Mouse (Mus musculus) G1E-ER4 (cell line): ENCODE measurements around the gene Kcnq1. TPM values are rescaled to one million over a fixed set of nuclear protein-coding genes. Genes with fewer than 3 reads are reported as not detected.

Experiments
- GATA1 ChIP-seq: IDR thresholded peaks from one replicate; pipeline ENCODE4 v1.8.0; 2012; ENCODE audit warnings: low read length, inconsistent platforms
- polyA plus RNA-seq: library from polyadenylated mRNA; stranded (reverse); fragments of >175 nt; gene quantifications from 2 replicates; pipeline ENCODE4 v1.2.3, GENCODE M21; 2012

Gene Kcnq1
- polyA plus RNA-seq, 1 experiment, result not detected

DNA sequence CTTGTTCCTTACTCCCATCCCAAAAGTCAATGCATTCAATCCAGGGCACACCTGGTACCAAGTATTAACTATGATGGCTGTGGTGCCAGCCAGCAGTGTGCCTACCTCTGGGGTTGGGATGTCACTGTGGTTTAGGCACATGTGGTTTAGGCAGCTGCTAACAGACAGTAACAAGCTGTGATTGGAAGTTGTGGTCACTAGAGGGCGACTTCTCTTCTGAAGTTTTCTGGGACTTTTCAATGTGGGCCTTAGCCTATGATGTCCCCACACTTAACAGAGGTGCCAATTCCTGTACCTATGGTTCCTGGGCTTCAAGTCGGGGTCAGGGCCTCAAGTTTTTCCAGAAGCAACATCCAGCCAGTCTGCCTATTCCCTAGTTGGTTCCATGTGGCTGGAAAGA, 45.0 kb downstream of the Kcnq1 start:
- no peak for TF ChIP-seq GATA1

DNA sequence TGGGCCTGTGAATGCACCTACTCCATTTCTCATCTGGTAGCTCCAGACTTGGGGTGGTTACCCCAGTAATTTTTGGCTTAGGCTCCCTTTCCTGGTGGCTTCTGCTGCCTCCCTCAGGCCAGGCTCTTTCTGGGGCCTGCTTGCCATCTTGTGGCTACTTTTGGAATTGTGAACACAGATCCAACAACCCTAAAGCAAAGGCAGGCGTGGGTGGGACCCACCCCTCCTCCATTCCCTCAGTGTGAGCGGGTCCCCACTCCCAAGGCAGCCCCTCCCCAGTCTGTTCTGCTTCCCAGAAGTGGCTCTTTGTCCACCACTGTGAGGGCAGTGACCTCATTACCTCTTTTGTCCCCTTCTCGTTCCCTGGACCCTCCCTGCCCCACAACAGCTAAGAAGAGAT, 46.2 kb downstream of the Kcnq1 start:
- TF ChIP-seq GATA1, result no peak

DNA sequence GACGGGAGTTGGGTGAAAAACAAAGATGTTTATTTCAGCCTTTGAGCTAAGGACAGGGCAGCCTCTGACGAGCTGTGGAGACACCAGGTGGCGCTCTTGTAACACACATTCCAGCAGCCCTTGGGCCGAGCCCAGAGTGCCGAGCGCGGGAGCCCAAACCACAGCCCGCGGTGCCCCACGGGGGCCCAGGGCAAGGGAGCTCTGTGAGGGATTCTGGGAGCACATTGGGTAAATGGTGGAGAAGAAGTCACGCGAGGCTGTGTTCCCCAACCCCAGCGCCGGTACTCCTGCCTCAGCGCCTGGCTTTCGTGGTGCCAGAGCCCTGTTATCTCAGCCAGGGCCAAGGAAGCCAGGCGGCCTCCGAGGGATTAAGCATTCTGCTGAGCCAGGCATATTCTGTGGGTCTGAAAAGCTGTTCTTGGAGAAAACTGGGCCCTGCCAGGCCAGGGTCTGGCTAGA, 47.8 kb downstream of the Kcnq1 start:
- TF ChIP-seq GATA1, result no peak

DNA sequence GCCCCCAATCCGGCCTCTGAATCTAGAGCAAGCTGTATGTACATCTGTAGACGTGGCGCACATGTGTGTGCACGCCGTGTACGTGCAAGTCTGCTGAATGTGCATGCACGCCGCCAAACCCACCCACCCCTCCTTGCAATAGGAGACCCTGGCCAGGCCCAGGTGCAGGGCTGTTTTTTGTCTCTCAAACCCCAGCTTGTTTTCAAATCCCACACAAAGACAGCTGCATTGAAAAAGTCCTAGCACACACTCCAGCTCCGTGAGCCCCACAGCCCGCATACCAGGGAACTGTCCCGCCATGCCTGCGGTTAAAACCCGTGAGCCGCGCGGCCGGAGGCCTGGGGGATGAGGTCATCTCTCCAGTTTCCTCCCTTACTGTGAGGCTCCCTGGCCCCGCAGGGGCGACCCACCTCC, 48.3 kb downstream of the Kcnq1 start:
- TF ChIP-seq GATA1, result no peak

DNA sequence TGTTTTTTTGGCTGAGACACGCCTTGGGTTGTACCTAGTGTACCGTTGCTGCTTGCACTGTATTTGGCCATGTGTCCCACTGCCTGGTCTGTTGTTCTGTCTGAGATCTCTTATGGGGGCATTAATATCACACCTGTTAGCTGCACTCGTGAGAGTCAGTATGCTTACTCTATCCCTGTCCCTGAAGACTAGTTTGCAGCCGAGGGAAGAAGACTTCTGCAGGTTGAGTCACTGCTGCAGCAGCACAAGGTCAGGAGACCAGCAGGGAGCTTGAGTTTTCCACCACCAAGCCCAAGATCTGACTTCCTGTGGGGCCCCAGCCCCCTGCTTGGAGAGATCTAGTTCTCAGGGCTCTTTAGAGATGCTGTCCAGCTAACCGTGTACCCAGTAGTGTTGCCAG, 49.1 kb downstream of the Kcnq1 start:
- no peak for TF ChIP-seq GATA1

GRCm38 (mm10) chr7:143158690-143159425, 52.7 kb downstream of the Kcnq1 start:
- TF ChIP-seq GATA1, result no peak

DNA sequence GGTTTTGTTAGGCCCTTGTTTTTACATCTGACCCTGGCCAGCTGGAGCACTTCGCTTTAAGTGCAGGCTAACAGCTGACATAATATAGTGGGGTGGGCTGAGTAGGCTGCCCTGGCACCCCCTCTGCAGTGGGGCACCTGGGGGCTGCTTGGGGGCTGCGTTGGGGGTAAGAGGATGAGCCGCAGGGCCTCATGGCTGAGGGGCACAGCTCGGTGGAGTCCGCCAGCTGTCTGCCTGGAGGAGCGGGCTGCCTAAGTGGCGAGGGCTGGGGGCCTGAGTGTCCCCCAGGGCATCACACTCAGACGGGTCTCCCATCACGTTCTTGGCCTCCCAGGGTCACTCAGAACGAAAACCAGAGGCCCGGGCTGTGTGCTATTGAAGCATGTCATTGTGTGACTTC, 53.3 kb downstream of the Kcnq1 start:
- TF ChIP-seq GATA1, result no peak

GRCm38 (mm10) chr7:143160057-143160456, 53.9 kb downstream of the Kcnq1 start:
- no peak for TF ChIP-seq GATA1

DNA sequence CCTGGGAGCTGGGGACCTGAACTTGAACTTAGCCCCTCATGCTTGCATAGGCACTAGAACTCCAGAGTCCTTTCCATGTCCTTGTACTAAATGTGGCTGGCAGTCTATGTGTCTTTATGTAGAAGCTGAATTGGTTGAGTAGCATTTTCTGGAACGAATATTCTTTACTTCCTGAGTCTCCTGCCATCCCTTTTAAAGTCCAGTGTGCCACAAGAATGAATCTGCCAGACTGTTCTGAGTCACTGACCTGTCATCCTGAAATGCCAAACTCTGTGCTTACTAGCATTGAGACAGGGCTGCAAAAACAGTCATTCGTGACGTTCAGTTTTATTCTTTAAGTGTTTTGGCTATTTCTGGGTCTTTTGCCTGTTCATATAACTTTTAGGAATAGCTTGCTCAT, 55.9 kb downstream of the Kcnq1 start:
- TF ChIP-seq GATA1, result no peak

GRCm38 (mm10) chr7:143164074-143164473, 57.9 kb downstream of the Kcnq1 start:
- no peak for TF ChIP-seq GATA1

DNA sequence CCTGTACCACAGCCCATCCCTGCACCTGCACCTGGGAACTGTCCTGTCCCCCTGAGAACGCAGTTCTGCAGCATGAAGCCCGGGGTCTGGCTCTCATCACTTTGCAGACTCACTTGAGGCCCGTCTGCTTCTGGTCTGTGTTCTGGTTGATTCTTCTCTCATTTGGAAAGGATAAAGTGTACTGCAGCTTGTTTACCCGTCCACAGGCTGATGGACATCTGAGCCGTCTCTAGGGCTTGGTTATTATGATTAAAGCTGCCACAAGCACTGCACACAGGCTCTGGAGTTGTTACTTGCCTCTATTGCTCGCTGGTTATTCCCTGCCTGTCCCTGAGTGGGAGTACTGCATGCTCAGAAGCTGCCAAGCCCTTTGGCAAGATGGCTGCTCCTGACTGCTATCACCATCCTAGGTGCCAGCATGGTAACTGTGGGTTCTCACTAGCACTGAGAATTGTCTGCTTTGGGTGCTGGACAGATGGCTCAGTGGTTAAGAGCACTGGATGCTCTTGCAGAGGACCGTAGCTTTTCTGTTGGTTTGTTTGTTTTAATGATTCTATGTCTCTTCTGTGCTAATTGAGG, 59.6 kb downstream of the Kcnq1 start:
- no peak for TF ChIP-seq GATA1

DNA sequence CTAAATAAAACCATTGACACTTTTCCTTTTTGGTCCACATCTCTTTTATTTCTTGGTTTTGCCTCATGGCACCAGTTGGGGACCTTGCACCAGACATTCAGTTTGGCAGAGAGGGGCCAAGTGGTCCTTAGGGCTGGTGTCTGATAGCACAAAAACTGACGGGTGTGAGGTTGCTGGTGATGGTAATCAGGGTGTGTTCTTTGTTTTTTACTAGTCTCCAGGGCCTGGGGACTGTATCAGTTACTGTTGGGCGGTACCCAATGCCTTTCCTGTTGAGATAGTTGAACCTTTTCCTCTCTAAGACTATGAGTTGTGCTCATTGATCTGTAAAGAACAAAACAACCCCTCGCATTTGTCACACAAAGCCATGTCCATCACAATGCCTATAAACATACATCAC, 61.1 kb downstream of the Kcnq1 start:
- no peak for TF ChIP-seq GATA1

- no peak for TF ChIP-seq GATA1
These were observed 63.2 kb downstream of the Kcnq1 start for GRCm38 (mm10) chr7:143169371-143169770.

DNA sequence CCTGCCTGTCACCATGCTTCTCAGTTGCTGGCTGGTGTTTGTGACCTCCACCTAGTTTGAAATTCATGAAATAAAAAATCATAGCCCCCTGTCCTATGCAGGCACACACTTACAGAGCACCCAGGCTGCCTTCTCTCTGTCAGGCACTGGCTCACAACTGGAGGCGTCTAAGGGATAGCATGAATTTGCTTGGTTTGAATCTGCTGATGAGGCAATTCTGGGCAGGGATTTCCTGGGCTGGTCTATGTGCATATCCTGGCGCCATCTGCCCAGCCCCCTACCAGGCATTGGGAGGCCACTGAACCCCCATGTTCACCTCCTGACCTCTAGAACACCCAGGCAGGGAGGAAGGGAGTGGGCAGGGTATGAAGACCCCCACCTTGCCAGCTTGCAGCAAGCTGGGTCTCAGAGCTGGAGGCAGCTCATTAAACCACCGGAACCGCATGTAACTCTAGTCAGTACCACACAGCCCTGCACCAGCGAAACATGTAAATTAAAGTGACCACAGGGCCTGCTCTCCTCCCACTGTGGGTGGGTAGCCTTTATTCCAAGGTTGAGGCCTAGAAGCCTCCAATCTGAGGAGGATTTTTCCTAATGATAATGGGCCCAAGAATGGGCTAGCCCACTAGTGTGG, 66.9 kb downstream of the Kcnq1 start:
- TF ChIP-seq GATA1, result no peak

DNA sequence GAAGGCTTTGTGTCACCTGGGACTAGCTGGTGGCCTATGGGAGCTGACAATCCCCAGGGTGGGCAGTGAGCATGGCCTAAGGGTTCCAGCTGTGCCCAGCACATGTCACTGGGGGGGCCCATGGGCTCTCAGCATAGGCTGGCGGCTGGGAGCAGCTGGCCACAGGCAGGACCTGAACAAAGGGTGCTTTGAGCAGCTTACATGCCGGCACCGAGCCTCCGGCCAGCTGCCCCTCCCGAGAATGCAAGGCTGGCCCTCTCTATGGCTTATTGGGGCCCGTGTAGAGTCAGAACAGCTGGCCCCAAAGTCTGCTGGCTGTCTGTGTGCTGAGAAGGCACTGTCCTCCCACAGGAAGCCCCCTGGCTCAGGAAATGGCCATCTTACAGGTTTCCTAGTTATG, 68.5 kb downstream of the Kcnq1 start:
- no peak for TF ChIP-seq GATA1

GRCm38 (mm10) chr7:143178831-143179230, 72.7 kb downstream of the Kcnq1 start:
- TF ChIP-seq GATA1, result no peak

GRCm38 (mm10) chr7:143180761-143181160, 74.6 kb downstream of the Kcnq1 start:
- no peak for TF ChIP-seq GATA1
